Mouse (Mus musculus): ENCODE results near the gene Exoc4.

Exoc4 gene

GRCm38 (mm10) chr6:33763245-33763644 lies 514.4 kb downstream of the Exoc4 start:
- no peak for DNase-seq (ENCODE audit: low read depth)

GRCm38 (mm10) chr6:33763970-33764369 lies 515.1 kb downstream of the Exoc4 start:
- no peak for DNase-seq (ENCODE audit: low read depth)

GRCm38 (mm10) chr6:33769251-33769650 lies 520.4 kb downstream of the Exoc4 start:
- DNase-seq (ENCODE audit: low read depth) = no peak

GRCm38 (mm10) chr6:33770021-33770420 lies 521.1 kb downstream of the Exoc4 start:
- no peak for DNase-seq (ENCODE audit: low read depth)

- peak; percentile 8 for DNase-seq (ENCODE audit: low read depth)
Observed at GRCm38 (mm10) chr6:33772551-33773315, 523.8 kb downstream of the Exoc4 start.

- DNase-seq (ENCODE audit: low read depth) = no peak
Observed at GRCm38 (mm10) chr6:33792604-33793003, 543.7 kb downstream of the Exoc4 start.

- no peak for DNase-seq (ENCODE audit: low read depth)
Observed at GRCm38 (mm10) chr6:33801254-33801653, 552.4 kb downstream of the Exoc4 start.

- DNase-seq (ENCODE audit: low read depth) = no peak
Observed at GRCm38 (mm10) chr6:33803481-33804098, 554.7 kb downstream of the Exoc4 start.

- DNase-seq (ENCODE audit: low read depth) = no peak
Observed at GRCm38 (mm10) chr6:33804775-33805174, 555.9 kb downstream of the Exoc4 start.

- DNase-seq (ENCODE audit: low read depth) = no peak
Observed at GRCm38 (mm10) chr6:33806072-33806782, 557.3 kb downstream of the Exoc4 start.

- DNase-seq (ENCODE audit: low read depth) = no peak
Observed at GRCm38 (mm10) chr6:33814386-33814785, 565.5 kb downstream of the Exoc4 start.

GRCm38 (mm10) chr6:33823171-33823570 lies 574.3 kb downstream of the Exoc4 start:
- no peak for DNase-seq (ENCODE audit: low read depth)

GRCm38 (mm10) chr6:33823777-33824302 lies 575.0 kb downstream of the Exoc4 start:
- no peak for DNase-seq (ENCODE audit: low read depth)

- DNase-seq (ENCODE audit: low read depth) = no peak
Observed at GRCm38 (mm10) chr6:33828499-33828898, 579.6 kb downstream of the Exoc4 start.

- DNase-seq (ENCODE audit: low read depth) = no peak
Observed at GRCm38 (mm10) chr6:33829261-33829660, 580.4 kb downstream of the Exoc4 start.

- no peak for DNase-seq (ENCODE audit: low read depth)
Observed at GRCm38 (mm10) chr6:33831276-33831675, 582.4 kb downstream of the Exoc4 start.

GRCm38 (mm10) chr6:33832978-33833377 lies 584.1 kb downstream of the Exoc4 start:
- no peak for DNase-seq (ENCODE audit: low read depth)

GRCm38 (mm10) chr6:33836048-33836780 lies 587.3 kb downstream of the Exoc4 start:
- no peak for DNase-seq (ENCODE audit: low read depth)

GRCm38 (mm10) chr6:33842901-33843300 lies 594.0 kb downstream of the Exoc4 start:
- no peak for DNase-seq (ENCODE audit: low read depth)

- DNase-seq (ENCODE audit: low read depth) = no peak
Observed at GRCm38 (mm10) chr6:33859049-33859448, 610.2 kb downstream of the Exoc4 start.

- DNase-seq (ENCODE audit: low read depth) = no peak
Observed at GRCm38 (mm10) chr6:33865752-33866151, 616.9 kb downstream of the Exoc4 start.

Data from naive thymus-derived CD4-positive, alpha-beta T cell, adult 2 months (primary cell).